Mouse (Mus musculus): ENCODE results near the gene Lrrc38.

DNA sequence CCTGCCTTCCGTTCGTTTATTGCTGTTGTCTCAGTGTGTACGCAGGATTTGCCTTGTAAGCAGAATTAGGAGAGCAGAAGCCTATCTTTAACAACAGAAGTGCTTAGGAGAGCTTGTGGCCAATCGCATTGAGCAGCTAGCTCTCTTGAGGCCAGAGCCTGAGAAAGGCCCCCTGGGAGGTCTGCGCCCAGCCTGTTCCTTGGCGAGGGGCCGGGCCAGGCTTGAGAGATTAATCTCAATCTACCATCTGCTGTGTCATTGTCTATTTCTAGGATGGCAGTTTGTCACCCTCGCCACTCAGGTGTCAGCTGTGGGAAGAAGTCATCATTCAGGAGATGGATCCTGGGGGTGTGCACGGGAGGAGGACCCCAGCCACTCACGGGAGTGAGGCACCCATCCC, 12.0 kb downstream of the Lrrc38 start:
- TF ChIP-seq CTCF (IDR thresholded peaks at IDR 0.05; ENCODE audit: low read depth, low read length), result no peak
- TF ChIP-seq GATA1 (IDR thresholded peaks at IDR 0.05; ENCODE audit: borderline replicate concordance, low read length), result no peak
- TF ChIP-seq POLR2AphosphoS5 (IDR thresholded peaks at IDR 0.05; ENCODE audit: insufficient replicate concordance, low read depth, low read length), result no peak
- TF ChIP-seq GATA2 (IDR thresholded peaks at IDR 0.05; ENCODE audit: borderline replicate concordance, low read depth, low read length), result no peak

Measured in G1E (cell line).